Mouse (Mus musculus) thymus, adult 18-20 months (tissue): ENCODE measurements around the gene Tmem9.
A peak's percentile ranks its signal among the peaks of the same experiment; 100 is the strongest.

ENCODE experiments used
- DNase-seq, 2 experiments: peaks; one replicate each; pipeline ENCODE4 v3.0.0; 2022; ENCODE audit warnings: mixed read lengths in 2 of 2

Gene Tmem9

GRCm38 (mm10) chr1:136032961-136033360 is 25.0 kb downstream of the Tmem9 start:
- no peak for DNase-seq

DNA sequence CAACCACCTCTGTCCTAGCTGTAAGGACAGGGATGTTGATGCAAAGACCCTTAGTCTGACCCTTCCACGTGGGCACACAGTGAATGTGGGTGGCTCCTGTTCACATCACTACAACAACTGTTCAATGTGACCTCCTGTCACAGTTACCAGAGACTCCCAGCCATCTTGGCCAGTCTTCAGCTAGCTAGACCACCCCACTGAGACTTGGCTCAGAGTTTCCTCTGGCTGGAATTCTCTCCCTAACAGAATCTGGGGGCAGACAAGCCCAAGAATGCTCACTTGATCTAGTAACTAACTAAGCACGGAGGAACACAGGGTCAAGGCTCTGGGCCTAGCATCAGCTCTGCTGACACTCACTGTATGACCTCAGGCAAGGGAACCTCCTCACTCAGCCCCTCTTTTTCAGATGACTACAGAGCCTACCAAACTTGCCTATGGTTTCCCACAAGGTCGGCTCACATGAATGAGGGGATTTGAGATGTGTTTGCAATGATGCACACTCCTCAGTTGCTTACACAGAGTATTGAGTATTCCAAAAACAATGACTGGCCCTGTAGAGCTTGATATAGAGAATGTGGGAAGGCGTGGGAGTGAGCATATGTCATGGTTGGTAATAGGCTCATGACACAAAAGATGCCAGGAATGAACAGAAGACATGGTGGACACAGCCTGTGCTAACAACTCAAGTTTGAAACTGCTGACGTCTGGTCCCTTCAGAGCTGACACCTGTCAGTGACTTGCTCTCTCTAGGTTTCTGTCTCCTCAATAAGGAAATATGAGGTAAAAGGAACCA is 31.0 kb downstream of the Tmem9 start:
- DNase-seq, result no peak

- DNase-seq, result no peak
Observed at GRCm38 (mm10) chr1:136040452-136040851, 32.5 kb downstream of the Tmem9 start.

DNA sequence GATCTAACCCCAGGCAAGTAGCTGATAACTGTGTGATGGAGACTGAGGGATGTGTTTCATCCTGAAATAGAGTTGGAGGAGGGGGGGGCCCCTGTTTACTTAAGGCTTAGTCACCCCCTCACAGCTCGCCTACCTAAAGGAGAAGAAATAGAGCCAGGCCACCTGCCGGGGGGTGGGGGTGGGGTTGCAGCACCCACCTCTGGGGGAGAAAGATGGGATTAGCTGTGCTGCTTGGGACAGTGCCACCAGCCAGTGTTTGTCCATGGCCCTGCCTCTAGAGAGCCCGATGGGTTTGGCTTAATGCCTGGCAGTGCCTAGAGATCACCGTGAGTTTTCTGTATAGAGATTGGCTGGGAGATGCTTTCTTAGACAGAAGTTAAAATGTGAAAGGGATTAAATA is 32.9 kb downstream of the Tmem9 start:
- no peak for DNase-seq

DNA sequence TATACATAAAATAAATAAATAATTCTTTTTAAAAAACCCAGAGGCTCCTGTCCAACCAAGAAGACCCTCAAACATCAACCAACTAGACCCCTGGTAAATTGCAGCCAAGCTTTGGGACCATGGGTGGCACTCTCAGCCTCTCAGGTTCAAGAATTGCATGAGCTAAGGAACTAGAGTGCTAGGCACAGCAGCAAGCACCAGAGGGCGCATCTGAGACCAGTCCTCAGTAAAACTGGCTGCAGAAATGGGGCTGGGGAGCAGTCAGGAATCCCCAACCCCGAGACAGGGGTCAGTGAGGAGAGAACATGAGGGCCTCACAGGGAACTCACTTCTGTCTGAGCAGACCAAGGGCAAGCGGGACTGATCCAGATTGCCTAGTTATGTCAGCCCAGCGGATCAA is 37.8 kb downstream of the Tmem9 start:
- DNase-seq, result peak; percentile 12 to 15

GRCm38 (mm10) chr1:136047432-136047831 is 39.5 kb downstream of the Tmem9 start:
- DNase-seq, result no peak

GRCm38 (mm10) chr1:136047894-136048293 is 39.9 kb downstream of the Tmem9 start:
- DNase-seq, result no peak

- no peak for DNase-seq
Observed at GRCm38 (mm10) chr1:136050312-136051012, 42.5 kb downstream of the Tmem9 start, which contains the start of gene Ascl5. Ascl5 (plus strand) TSS chr1:136050804.

DNA sequence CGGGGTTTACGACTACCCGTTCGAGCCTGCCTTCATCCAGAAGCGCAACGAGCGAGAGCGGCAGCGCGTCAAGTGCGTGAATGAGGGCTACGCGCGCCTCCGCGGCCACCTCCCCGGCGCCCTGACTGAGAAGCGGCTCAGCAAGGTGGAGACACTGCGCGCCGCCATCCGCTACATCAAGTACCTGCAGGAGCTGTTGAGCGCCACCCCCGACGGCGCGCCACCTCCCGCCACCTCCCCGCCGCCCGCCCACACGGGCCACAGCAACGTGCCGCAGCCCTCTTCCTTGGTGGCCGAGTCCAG is 43.0 kb downstream of the Tmem9 start:
- peak in 1 of 2 experiments; percentile 11 for DNase-seq

GRCm38 (mm10) chr1:136051465-136051864 is 43.5 kb downstream of the Tmem9 start:
- DNase-seq, result peak in 1 of 2 experiments; percentile 8

GRCm38 (mm10) chr1:136052547-136052946 is 44.6 kb downstream of the Tmem9 start, which contains the start of gene Cacna1s:
Cacna1s (plus strand) TSS chr1:136052750.
- DNase-seq, result no peak

DNA sequence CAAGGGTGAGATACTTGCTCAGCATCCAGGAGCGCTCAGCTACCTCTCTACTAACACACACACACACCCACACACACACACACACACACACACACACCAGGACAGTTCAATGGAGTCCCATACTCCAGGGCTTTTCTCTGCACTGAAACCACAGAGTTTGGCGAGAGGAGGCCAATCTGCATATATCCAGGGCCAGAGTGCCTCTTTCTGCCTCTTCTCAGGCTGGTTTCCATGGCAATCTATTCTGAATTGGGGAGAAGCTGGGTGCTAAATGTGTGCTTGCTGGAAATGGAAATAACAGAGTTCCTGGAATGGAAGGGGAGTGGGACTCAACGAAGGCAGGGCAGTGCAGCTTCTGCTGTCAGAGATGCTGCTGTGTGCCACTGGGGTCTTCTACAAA is 47.8 kb downstream of the Tmem9 start:
- no peak for DNase-seq

GRCm38 (mm10) chr1:136058594-136058993 is 50.6 kb downstream of the Tmem9 start:
- no peak for DNase-seq

- peak; percentile 7 to 28 for DNase-seq
Observed at GRCm38 (mm10) chr1:136061041-136061789, 53.3 kb downstream of the Tmem9 start.

DNA sequence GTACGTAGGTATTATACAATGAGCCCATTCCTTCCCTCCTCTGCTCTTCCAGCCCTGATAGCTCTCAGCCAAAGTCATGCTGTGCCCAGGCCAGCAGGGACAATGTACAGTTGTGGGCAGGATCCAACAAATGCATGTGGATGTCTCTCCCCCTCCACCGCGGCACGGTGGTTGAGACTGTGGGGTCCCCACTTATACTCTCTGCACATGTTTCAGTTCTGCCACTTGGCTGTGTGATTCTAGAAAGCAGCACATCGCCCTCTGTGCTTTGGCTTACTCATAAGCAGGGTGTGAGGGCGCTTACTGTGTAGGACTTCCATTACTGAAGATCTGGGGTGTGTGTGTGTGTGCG is 53.8 kb downstream of the Tmem9 start:
- DNase-seq, result no peak

- no peak for DNase-seq
Observed at GRCm38 (mm10) chr1:136063991-136064390, 56.0 kb downstream of the Tmem9 start.

- no peak for DNase-seq
Observed at GRCm38 (mm10) chr1:136066621-136067020, 58.7 kb downstream of the Tmem9 start.

DNA sequence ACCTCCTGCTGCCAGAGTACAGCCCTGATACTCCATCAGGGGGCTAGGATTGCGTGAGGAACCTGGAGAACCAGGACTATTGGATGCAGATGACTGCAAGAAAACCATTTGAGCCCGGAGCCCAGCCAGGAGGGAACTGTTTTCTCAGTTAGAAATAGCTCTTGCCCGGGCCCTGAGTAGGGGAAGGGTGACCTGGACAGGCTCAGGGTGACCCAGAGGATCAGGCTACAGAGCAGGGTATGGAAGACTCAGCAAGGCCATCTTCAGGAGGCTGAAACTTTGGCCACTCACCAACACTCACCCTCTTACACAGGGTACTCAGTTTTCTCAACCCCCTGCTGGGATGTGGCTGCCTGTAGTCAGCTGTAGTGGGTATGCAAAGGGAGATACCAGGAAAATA is 59.6 kb downstream of the Tmem9 start:
- no peak for DNase-seq

DNA sequence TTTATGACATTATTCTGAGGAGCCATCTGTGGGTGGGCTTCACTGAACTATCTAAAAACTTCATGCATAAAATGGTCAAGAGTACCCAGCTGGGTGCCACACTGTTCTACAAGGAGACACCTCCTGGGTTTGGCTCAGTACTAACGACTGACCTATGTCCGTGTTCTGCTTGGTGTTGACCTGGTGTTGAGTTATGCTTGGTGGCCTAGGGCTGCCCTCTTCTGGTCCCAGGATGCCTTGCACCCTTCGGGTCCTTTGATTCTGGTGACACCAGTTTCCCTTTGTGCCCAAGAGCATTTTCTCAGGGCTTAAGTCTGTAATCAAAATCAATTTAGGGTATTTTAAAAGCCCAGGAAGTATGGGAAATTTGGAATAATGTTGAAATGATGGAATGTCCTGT is 68.1 kb downstream of the Tmem9 start:
- no peak for DNase-seq

DNA sequence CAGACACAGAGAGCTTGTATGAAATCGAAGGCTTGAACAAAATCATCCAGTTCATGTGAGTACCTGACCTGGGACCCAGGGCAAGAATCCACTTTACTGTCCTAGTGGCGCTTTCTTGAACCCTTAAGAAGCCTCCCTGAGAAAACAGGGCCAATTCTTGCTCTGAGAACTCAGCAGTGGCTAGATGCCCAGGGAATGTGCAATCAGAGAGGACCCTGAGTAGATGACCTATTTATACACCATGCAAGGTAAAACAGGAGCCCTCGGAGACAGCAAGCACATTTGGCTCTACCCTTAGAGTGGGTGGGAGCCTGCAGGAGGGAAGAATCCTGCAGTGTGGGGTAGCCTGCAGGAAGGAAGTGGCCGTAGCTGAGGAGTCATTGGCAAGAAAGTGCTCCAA is 69.7 kb downstream of the Tmem9 start:
- no peak for DNase-seq

- DNase-seq, result no peak
Observed at GRCm38 (mm10) chr1:136081161-136081560, 73.2 kb downstream of the Tmem9 start.
